Comparison of ENCODE assay signal across 14 mouse cellular contexts in the genomic region with DNA sequence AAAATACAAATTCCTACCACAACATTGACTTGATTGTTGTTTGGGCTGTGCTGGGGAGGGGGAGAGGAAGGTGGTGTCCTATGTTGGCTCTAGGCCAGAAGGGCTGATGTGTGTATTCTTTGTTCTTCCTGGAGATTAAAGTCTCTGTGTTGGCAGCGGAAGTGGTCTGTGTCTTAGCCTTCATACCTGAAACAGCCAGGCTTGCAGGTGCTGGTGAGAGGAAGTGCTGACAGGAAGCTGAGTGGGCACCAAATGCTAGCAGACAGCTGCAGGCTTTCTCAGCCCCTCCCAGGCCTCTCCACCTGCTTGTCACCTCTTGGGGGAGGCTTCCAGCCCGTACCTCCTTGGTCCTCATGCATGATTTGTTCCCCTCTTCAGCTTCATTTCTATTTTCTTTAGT. TPM values are rescaled to one million over a fixed set of nuclear protein-coding genes. Genes with fewer than 3 reads are reported as not detected.
DNase-seq lines count a peak whose midpoint lies in the region; ATAC-seq and TF ChIP-seq lines count a peak whose summit lies in the region.
"Had no signal": no experiment of that assay in that cellular context is flagged by ENCODE, and none has a peak within 500 bp of the region (broad histone marks: within the 10 kb centered on the region; RNA-seq: fewer than 3 reads in every experiment).

No protein-coding gene starts in this region.

- H3K9ac ChIP-seq in liver, adult 2 months (ENCODE audit: low read depth, low read length), result no peak overlapping the region
- no peak overlapping the region for H3K9ac ChIP-seq in hindbrain, embryonic 14.5 days
- H3K9ac ChIP-seq: embryonic facial prominence, embryonic 15.5 days; limb, embryonic 15.5 days; midbrain, embryonic 13.5 days had no signal

- peaks cover 31% of the 10 kb centered on the region; the same call in 1 of the 2 replicates for H3K36me3 ChIP-seq in liver, adult 2 months (ENCODE audit: control insufficient read depth, insufficient read depth, low read length)
- H3K36me3 ChIP-seq in hindbrain, embryonic 14.5 days (replicated peaks; ENCODE audit: control insufficient read depth, insufficient read depth), result no peaks in the 10 kb centered on the region
- H3K36me3 ChIP-seq: embryonic facial prominence, embryonic 15.5 days had no signal

- peak; percentile 93 for ATAC-seq in activated CD4-positive, CD25-positive, alpha-beta regulatory T cell, adult 4 months
- no peak for ATAC-seq in hindbrain, embryonic 14.5 days (ENCODE audit: low FRiP score)
- ATAC-seq: midbrain, embryonic 13.5 days had no signal

- no peaks in the 10 kb centered on the region for H3K4me1 ChIP-seq in liver, adult 2 months (ENCODE audit: control insufficient read depth, insufficient read depth, low read length)
- H3K4me1 ChIP-seq in hindbrain, embryonic 14.5 days (replicated peaks; ENCODE audit: control insufficient read depth, insufficient read depth, low read length), result no peaks in the 10 kb centered on the region
- H3K4me1 ChIP-seq: midbrain, embryonic 13.5 days had no signal

- no peaks in the 10 kb centered on the region for H3K27me3 ChIP-seq in liver, adult 2 months (ENCODE audit: control insufficient read depth, insufficient read depth, low read length)
- H3K27me3 ChIP-seq in hindbrain, embryonic 14.5 days (ENCODE audit: control insufficient read depth, insufficient read depth, low read length), result no peaks in the 10 kb centered on the region
- H3K27me3 ChIP-seq: embryonic facial prominence, embryonic 15.5 days; limb, embryonic 15.5 days; midbrain, embryonic 13.5 days had no signal

- no peaks in the 10 kb centered on the region for H3K79me2 ChIP-seq in liver, adult 2 months (ENCODE audit: control insufficient read depth, insufficient read depth, low read length)

- no peak overlapping the region for H3K27ac ChIP-seq in liver, adult 2 months (replicated peaks; ENCODE audit: insufficient read depth, low read depth, low read length)
- no peak overlapping the region for H3K27ac ChIP-seq in hindbrain, embryonic 14.5 days
- H3K27ac ChIP-seq: embryonic facial prominence, embryonic 15.5 days; limb, embryonic 15.5 days; midbrain, embryonic 13.5 days had no signal

- no peak for TF ChIP-seq POLR2A in liver, adult 2 months (IDR thresholded peaks at IDR 0.05; ENCODE audit: extremely low read depth, insufficient read depth, low read length)

- no peak overlapping the region for H3K4me2 ChIP-seq in hindbrain, embryonic 14.5 days (replicated peaks)
- H3K4me2 ChIP-seq: embryonic facial prominence, embryonic 15.5 days; heart, embryonic 11.5 days; limb, embryonic 15.5 days; midbrain, embryonic 13.5 days had no signal

- no peaks in the 10 kb centered on the region for H3K9me3 ChIP-seq in hindbrain, embryonic 14.5 days (ENCODE audit: control insufficient read depth, low read length)
- H3K9me3 ChIP-seq: embryonic facial prominence, embryonic 15.5 days; limb, embryonic 15.5 days; midbrain, embryonic 13.5 days had no signal

- no peak for TF ChIP-seq CTCF in liver, adult 2 months (IDR thresholded peaks at IDR 0.05; ENCODE audit: low read depth, low read length)

- H3K4me3 ChIP-seq in liver, adult 2 months (ENCODE audit: insufficient read depth, low read depth, low read length), result no peak overlapping the region
- H3K4me3 ChIP-seq in hindbrain, embryonic 14.5 days (replicated peaks; ENCODE audit: low read length), result no peak overlapping the region
- H3K4me3 ChIP-seq: embryonic facial prominence, embryonic 15.5 days; limb, embryonic 15.5 days; midbrain, embryonic 13.5 days had no signal

- peak; percentile 25 for DNase-seq in liver, adult 2 months (ENCODE audit: extremely low read depth, low read depth, low spot score)
- no peak for DNase-seq in liver
- DNase-seq in naive thymus-derived CD4-positive, alpha-beta T cell, adult 2 months (ENCODE audit: low read depth), result peak; percentile 95
- DNase-seq in thymus, postnatal 0 days (ENCODE audit: low spot score), result peak; percentile 97
- no peak for DNase-seq in frontal cortex, postnatal 25 days (ENCODE audit: low spot score in 2 of 2)
- DNase-seq in embryo, embryonic 9.5 days (ENCODE audit: extremely low spot score), result no peak
- no peak for DNase-seq in hindbrain, embryonic 14.5 days (ENCODE audit: low spot score)
- DNase-seq: adrenal gland, adult 8-10 months had no signal

- 76% methylated on average over 2 of the region's 2 CpGs for WGBS in liver, adult 2 months
- WGBS in hindbrain, embryonic 14.5 days, result 87% methylated on average over 2 of the region's 2 CpGs

RNA-seq across cellular contexts. Expression of gene Vamp1, which starts 6.8 kb away (rescaled TPM):
- 1.5 and 2.0 TPM in 2 replicates for total RNA-seq in liver, adult 2 months (2014; rRNA removed)
- polyA plus RNA-seq in liver, adult 2 months (2012; rRNA removed), result 3.8 and 5.5 TPM in 2 replicates
- 10 to 100 TPM; 14.0 to 14.4 TPM for polyA plus RNA-seq in activated CD4-positive, CD25-positive, alpha-beta regulatory T cell, adult 4 months (2017; shearing (Covaris generic))
- polyA plus RNA-seq in thymus, postnatal 0 days (2015; fragmentation: Nextera tagmentation; extraction: Ambion mirVana), result 61.0 and 75.3 TPM in 2 replicates
- polyA plus RNA-seq in hindbrain, embryonic 14.5 days (2014; fragmentation: Nextera tagmentation; extraction: Ambion mirVana), result 12.6 and 15.8 TPM in 2 replicates

RNA-seq across cellular contexts. Expression of gene Tapbpl, which starts 9.5 kb away (rescaled TPM):
- total RNA-seq in liver, adult 2 months (2014; rRNA removed), result 15.0 and 16.5 TPM in 2 replicates
- 18.2 and 19.0 TPM in 2 replicates for polyA plus RNA-seq in liver, adult 2 months (2012; rRNA removed)
- polyA plus RNA-seq in activated CD4-positive, CD25-positive, alpha-beta regulatory T cell, adult 4 months (2017; shearing (Covaris generic)), result 10 to 100 TPM; 65.5 to 84.7 TPM
- polyA plus RNA-seq in thymus, postnatal 0 days (2015; fragmentation: Nextera tagmentation; extraction: Ambion mirVana), result 42.5 and 53.1 TPM in 2 replicates
- polyA plus RNA-seq in hindbrain, embryonic 14.5 days (2014; fragmentation: Nextera tagmentation; extraction: Ambion mirVana), result 4.7 and 5.3 TPM in 2 replicates

RNA-seq across cellular contexts. Expression of gene Cd27, which starts 14.7 kb away (rescaled TPM):
- total RNA-seq in liver, adult 2 months (2014; rRNA removed), result 0.47 and 0.65 TPM in 2 replicates
- 0.60 and 0.87 TPM in 2 replicates for polyA plus RNA-seq in liver, adult 2 months (2012; rRNA removed)
- polyA plus RNA-seq in activated CD4-positive, CD25-positive, alpha-beta regulatory T cell, adult 4 months (2017; shearing (Covaris generic)), result 100 to 1,000 TPM; 427 to 432 TPM
- 175 and 252 TPM in 2 replicates for polyA plus RNA-seq in thymus, postnatal 0 days (2015; fragmentation: Nextera tagmentation; extraction: Ambion mirVana)
- polyA plus RNA-seq in hindbrain, embryonic 14.5 days (2014; fragmentation: Nextera tagmentation; extraction: Ambion mirVana), result 0.86 and 1.2 TPM in 2 replicates
- total RNA-seq: layer of hippocampus, postnatal 14 days had no signal

RNA-seq across cellular contexts. Expression of gene Mrpl51, which starts 30.5 kb away (rescaled TPM):
- 43.0 and 44.0 TPM in 2 replicates for total RNA-seq in liver, adult 2 months (2014; rRNA removed)
- polyA plus RNA-seq in liver, adult 2 months (2012; rRNA removed), result 69.8 and 72.4 TPM in 2 replicates
- polyA plus RNA-seq in activated CD4-positive, CD25-positive, alpha-beta regulatory T cell, adult 4 months (2017; shearing (Covaris generic)), result 10 to 100 TPM; 85.7 to 89.0 TPM
- 281 and 294 TPM in 2 replicates for polyA plus RNA-seq in thymus, postnatal 0 days (2015; fragmentation: Nextera tagmentation; extraction: Ambion mirVana)
- polyA plus RNA-seq in hindbrain, embryonic 14.5 days (2014; fragmentation: Nextera tagmentation; extraction: Ambion mirVana), result 140 and 142 TPM in 2 replicates

RNA-seq across cellular contexts. Expression of gene Ncapd2, which starts 30.6 kb away (rescaled TPM):
- 2.4 and 4.6 TPM in 2 replicates for total RNA-seq in liver, adult 2 months (2014; rRNA removed)
- 3.5 and 5.3 TPM in 2 replicates for polyA plus RNA-seq in liver, adult 2 months (2012; rRNA removed)
- 10 to 100 TPM; 33.1 to 61.3 TPM for polyA plus RNA-seq in activated CD4-positive, CD25-positive, alpha-beta regulatory T cell, adult 4 months (2017; shearing (Covaris generic))
- polyA plus RNA-seq in thymus, postnatal 0 days (2015; fragmentation: Nextera tagmentation; extraction: Ambion mirVana), result 130 and 153 TPM in 2 replicates
- polyA plus RNA-seq in hindbrain, embryonic 14.5 days (2014; fragmentation: Nextera tagmentation; extraction: Ambion mirVana), result 40.1 and 40.7 TPM in 2 replicates

Comparison
In these comparisons a context has a peak if more than half of its experiments do, and no peak if none do; other contexts are left out.
1. DNase-seq: peak in liver, adult 2 months (single experiment), naive thymus-derived CD4-positive, alpha-beta T cell, adult 2 months (single experiment) and thymus, postnatal 0 days (single experiment); none in liver (single experiment), frontal cortex, postnatal 25 days (0 of 2), embryo, embryonic 9.5 days (single experiment) and hindbrain, embryonic 14.5 days (single experiment).
2. RNA of gene Cd27, which starts 14.7 kb away (polyA plus RNA-seq): 427 to 432 TPM in activated CD4-positive, CD25-positive, alpha-beta regulatory T cell, adult 4 months and 175 to 252 TPM in thymus, postnatal 0 days; 0.86 to 1.2 TPM in hindbrain, embryonic 14.5 days and 0.60 to 0.87 TPM in liver, adult 2 months; every median in the first group is over 10 times any median in the second.